Mouse (Mus musculus) heart, adult 9 months (tissue): Measurements from ENCODE around the gene Mier3.

ENCODE experiments used
- DNase-seq, 2 experiments: peaks; one replicate each; pipeline ENCODE4 v3.0.0; 2022; ENCODE audit warnings: low spot score in 2 of 2

The Mier3 gene

DNA sequence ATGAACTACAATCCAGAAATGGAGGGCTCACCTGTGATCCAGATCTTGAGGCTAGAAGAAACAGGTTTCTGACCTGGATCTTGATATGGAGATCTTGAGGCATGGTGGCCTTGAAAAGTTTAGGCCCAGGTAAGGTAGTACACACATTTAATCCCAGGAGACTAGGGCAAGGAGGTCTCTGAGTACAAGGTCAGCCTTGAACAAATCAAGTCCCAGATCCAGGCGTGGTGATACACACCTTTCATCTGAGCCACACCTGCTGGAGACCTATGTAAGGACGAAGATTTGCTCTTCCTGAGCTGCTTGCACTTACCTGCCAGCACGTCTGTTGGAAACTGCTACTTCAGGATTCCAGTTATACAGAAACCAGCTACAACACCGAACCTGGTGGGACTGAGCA is at the start of gene Mier3:
Gene Mier3 (plus strand): TSS at position 301 of the 400 bp plus-strand sequence.
- DNase-seq: no peak

DNA sequence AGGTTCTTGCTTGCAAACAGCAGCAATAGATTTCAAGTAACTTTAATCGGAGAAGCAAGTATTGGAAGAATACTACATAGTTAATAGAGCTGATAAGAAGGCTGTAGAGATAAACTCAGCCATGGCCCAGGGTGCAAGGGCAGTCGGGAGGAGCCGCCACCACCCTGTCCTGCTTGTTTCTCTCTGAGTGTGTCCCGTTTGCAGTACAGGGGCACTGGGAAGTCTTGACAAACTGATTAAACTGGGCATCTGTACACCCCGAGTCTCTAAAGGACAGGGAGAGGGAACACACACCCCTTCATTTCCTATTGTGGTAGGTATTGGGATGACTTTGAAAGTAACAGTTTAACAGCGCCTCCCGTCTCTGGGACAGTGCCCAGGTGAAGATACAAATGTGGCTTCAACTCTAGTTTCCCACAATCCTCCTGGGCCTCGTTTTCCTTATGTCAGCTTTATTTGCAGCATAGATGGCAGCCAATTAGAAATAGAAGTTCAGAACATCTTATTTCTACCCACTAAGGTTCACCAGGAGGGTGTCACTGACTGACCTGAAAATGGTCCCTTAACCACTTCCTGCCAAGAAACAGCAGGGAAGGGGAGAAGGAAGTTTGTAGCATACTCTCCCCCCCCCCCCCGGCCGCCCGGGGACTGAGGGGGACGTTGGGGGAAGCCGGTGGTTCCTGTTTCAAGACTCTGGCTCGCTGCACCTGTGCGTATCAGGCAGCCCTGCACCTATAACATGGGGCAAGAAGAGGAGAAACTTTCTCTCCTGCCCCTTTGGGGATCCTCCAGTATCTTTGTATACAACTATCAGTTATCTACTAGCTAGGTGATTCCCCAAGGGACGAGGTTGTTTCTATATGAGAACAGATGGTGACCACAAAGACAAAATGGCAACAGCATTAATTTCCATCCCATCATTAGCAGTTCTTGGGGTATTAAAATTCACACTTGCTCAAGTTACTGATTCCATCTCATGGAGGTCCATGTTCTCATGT is 46.3 kb upstream of the Mier3 start:
- DNase-seq: no peak

- DNase-seq: no peak
Observed at GRCm38 (mm10) chr13:111640319-111640718, 40.5 kb upstream of the Mier3 start.

GRCm38 (mm10) chr13:111643636-111644035 is 37.1 kb upstream of the Mier3 start:
- no peak for DNase-seq

GRCm38 (mm10) chr13:111646204-111646603 is 34.6 kb upstream of the Mier3 start:
- DNase-seq: no peak

GRCm38 (mm10) chr13:111647279-111647678 is 33.5 kb upstream of the Mier3 start:
- no peak for DNase-seq

DNA sequence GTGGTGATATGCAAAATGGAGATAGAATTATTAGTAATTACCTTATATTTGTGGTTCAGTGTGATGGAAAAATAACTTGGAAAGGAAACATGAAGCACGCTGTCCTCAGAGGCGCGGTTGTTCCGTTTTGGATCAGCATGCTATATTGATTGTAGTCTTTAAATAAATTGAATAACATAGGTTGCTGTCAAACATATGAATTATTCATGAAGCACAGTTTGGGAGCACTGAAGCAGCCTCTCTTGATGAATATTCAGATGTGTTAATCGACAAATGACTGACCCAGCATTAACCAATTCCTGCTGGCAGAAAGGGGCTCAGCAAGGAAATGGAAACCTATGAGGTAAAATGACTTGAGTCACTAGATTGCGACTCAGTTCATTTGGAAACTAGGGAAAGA is 29.8 kb upstream of the Mier3 start:
- DNase-seq: no peak

DNA sequence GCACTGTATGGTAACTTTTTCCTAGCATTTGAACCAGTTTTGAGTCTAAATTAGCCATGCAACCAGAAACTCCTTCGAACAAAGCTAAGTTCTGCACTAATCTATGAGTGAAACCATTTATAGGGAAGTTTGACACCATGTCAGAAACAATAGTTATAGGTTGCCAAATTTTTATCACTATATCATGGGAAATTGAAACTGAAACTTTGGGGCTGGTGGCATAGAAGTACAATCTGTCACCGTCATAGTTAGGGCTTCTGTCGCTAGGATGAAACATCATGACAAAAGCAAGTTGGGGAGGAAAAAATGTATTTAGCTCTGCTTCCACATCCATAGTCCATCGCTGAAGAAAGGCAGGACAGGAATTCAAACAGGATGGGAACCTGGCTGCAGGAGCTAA is 25.5 kb upstream of the Mier3 start:
- DNase-seq: no peak

GRCm38 (mm10) chr13:111655856-111656255 is 24.9 kb upstream of the Mier3 start:
- DNase-seq: no peak

GRCm38 (mm10) chr13:111656309-111656708 is 24.5 kb upstream of the Mier3 start:
- no peak for DNase-seq

DNA sequence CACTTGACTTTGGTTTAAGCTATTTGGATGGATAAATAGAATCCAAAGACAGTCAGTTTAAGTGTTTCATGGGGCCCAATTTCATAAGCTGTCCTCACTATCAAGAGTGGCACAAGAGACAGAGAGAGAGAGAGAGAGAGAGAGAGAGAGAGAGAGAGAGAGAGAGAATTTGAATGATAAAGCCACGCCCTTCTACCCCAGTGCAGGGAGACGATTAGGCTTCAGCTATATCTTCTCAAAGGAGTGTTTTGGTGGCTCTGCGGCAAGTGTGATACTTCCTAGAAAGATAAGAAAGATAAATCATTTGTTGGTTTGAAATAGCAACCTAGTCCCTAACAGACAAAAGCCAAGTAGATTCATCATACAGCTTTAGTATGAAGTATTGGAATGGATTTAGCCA is 24.0 kb upstream of the Mier3 start:
- no peak for DNase-seq

GRCm38 (mm10) chr13:111658501-111659280 is 22.1 kb upstream of the Mier3 start:
- DNase-seq: peak; percentile 15 to 33

- no peak for DNase-seq
Observed at GRCm38 (mm10) chr13:111659430-111659829, 21.3 kb upstream of the Mier3 start.

- no peak for DNase-seq
Observed at GRCm38 (mm10) chr13:111660072-111660471, 20.7 kb upstream of the Mier3 start.

DNA sequence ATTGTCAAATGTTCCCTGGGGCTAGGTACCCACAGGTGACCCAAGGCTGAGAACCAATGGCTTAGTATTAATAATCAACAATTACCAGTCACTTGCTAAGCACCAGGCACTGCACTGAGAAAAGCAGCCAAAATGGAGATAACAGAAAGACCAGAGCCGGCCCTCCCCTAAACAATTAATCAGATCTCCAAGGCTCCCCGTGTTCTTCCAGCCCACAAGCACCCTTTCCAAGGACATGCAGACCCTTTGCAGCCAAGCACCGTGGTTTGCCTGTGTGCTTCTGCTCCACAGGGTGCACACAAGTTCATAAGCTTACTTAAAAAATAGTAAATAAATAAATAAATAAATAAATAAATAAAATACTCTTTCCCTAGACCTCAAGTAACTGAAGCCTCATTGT is 20.2 kb upstream of the Mier3 start:
- DNase-seq: no peak

DNA sequence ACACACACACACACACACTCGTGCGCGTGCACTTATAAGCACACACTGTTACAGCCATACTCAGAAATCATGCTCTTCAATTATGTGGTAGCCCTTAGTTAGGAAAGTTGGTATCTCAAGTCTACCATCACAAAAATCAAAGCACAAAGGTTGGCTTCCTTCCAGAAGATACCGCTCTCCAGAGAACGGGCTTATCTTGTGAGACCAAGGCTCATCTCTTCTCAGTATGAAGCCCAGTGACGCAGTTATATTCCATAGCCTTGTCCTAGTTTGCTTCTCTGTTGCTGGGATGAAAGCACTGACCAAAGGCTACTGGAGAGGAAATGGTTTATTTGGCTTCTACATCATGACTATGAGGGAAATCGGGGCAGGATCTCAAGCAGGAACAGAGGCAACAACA is 12.8 kb upstream of the Mier3 start:
- DNase-seq: no peak

DNA sequence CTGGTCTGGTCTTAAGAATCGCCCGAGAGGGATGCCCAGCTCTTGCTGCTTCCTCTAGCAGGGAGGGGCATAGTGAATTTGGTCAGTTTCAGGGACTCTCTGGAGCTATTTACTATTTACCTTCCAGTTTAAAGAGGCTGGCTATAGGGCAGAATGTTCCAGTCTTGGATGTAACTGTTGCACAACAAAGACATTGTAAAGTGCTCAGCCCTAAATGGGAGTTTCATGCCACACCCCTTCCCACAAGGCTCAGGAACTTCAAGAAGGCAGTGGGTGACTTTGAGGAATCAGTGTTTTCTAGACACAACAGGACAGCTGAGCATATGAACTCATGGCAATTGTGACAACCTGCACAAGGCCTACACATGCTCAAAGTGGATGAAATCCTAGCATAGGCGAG is 3.9 kb upstream of the Mier3 start:
- no peak for DNase-seq

DNA sequence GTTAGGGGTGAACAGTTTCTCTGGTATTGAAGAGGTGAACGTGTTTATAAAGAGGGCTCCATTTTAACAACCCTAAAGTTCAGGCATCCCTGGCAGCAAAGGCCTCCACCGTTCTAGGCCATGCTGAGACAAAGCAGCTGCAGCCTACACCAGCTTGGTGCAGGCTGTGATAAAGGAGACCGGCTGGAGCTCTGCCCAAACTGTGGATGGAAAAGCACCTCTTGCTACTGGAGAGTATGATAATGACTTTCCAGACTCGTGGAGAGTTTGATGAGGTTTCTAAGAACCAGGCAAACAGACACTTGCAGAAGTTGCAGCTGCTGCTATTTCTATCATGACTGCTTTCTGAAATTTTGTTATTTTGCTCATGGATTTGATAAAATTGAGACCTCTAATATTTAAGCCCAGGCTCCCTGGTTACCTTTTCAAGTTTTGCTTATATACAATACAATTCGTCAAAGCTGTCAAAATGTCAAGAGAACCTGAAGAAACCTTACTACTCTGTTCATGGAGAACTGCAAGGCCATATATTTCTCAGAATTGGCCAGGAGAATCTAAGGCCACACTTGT is 3.4 kb downstream of the Mier3 start:
- no peak for DNase-seq

DNA sequence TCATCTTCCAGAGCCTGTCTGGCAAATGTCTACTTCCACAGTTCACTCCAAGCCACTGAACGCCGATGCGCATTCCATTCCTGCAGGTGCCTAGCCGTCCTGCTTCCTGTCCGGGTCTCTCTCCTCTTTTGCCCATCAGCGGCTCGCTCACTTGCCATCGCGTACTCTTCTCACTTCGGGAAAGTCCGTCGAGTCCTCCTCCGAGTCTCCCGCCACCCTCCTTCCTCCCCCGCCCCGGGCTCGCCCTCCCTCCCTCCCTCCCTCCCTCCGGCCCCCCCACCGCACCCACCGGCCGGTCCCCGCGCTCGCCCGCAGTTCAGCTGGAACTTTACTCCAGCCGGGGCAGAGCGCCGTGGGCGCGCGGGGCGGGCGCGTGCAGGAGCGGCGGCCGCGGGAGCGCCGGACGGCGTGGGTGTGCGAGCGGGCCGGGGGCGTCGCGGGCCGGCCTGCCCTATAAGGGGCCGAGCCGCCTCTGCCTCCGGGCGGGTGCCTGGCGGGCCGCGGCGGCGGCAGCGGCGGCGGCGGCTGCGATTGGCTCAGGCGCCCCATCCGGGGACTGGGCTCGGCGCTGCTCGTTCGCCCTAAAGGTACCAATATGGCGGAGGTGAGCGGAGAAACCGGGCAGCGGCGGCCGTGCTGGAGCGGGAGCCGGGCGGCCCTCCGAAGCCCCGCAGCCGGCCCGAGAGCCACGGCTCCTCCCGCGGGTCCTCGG is 5.1 kb downstream of the Mier3 start:
- DNase-seq: peak; percentile 87

GRCm38 (mm10) chr13:111686522-111687284 is 5.9 kb downstream of the Mier3 start:
- DNase-seq: peak in 1 of 2 experiments; percentile 20

- peak; percentile 65 to 72 for DNase-seq
Observed at GRCm38 (mm10) chr13:111687285-111687781, 6.6 kb downstream of the Mier3 start.
